Mouse (Mus musculus) thymus, postnatal 0 days (tissue): ENCODE results near the gene 2410137M14Rik. TPM values are rescaled to one million over a fixed set of nuclear protein-coding genes. Genes with fewer than 3 reads are reported as not detected.
A peak's percentile ranks its signal among the peaks of the same experiment; 100 is the strongest.

ENCODE experiments used
- DNase-seq: peaks from one replicate; pipeline ENCODE4 v3.0.0-alpha.2; 2015; ENCODE audit warnings: low spot score
- polyA plus RNA-seq: library from polyadenylated mRNA; unstranded; fragments of >200 nt; fragmentation: Nextera tagmentation; extraction: Ambion mirVana; gene quantifications from 2 replicates; pipeline ENCODE4 v1.2.1, GENCODE M21; 2015

The 2410137M14Rik gene
- polyA plus RNA-seq, 1 experiment from 2014 or later, result not detected

GRCm38 (mm10) chr17:36950981-36951947, 29.8 kb downstream of the 2410137M14Rik start, which contains the start of gene Ppp1r11:
TSS of gene Ppp1r11 (minus strand) at chr17:36951741.
- DNase-seq, result peak; percentile 98

DNA sequence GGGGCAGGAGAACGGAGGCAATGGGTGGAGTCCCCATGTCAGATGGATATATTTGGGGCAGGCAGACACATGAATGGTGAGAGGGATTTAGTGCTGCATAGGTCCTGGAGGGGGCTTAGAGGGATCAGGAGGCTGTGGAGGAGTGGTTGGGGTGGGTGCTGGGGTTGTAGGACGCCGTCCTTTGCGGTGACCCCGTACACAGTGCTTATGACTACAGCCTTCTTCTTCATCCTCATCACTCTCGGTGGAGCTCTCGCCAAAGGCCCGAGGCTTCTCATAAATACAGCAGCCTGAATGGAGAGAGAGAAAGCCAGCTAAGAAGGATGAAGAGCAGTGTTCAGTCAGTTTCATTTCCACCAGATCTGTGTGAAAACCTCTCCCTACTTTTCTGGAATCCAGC, 31.8 kb downstream of the 2410137M14Rik start:
- DNase-seq, result no peak

DNA sequence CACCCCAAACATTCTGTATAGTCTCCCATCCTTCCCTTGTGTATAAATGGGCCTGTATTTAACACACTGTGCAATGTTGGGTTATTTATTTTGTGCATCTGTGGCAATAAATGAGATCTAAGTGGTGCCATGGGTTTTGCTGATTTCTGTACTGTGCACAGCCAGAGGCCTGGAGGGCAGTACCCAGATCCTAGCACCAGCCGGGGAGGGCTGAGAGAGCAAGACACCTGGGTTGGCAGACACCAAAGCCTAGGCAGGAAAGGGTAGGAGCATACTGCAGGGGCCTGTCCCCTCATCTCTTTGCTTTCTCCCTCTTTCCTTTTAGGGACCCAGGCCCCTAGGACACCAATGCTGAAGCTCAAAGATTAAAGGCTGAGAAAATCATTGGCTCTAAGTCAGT, 32.8 kb downstream of the 2410137M14Rik start:
- no peak for DNase-seq

DNA sequence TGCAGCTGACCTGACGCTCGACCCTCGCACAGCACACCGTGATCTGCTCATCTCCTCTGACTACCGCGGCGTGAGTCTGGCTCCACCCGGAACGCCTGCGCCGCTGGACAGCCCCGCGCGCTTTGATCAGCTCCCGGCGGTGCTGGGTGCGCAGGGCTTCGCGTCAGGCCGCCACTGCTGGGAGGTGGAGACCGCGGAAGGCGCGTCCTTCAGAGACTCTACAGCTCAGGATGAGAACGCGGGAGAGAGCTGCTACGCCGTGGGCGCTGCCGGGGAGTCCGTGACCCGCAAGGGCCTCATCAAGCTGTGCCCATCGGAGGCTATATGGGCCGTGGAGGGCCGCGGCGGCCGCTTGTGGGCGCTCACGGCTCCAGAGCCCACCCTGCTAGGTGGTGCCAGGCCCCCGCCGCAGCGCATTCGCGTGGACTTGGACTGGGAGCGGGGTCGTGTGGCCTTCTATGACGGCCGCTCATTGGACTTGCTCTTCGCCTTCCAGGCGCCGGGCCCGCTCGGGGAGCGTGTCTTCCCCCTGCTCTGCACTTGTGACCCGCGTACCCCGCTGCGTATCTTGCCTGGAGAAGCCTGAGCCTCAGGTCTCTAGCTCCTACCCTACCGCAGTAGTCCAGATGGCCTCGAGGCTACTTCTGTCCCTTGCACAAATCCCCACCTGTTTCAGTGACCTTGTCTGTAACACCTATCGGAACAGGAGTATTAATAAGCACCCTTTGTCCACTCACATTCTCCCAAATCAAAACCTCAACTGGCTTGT, 33.8 kb downstream of the 2410137M14Rik start:
- peak; percentile 15 for DNase-seq

GRCm38 (mm10) chr17:36944121-36944775, 36.8 kb downstream of the 2410137M14Rik start:
- peak; percentile 72 for DNase-seq

- DNase-seq, result no peak
Measured at GRCm38 (mm10) chr17:36943691-36944090, 37.3 kb downstream of the 2410137M14Rik start.

- DNase-seq, result no peak
Measured at GRCm38 (mm10) chr17:36942791-36943471, 38.1 kb downstream of the 2410137M14Rik start, which contains the start of gene Rnf39. TSS of gene Rnf39 (plus strand) at chr17:36942918.

- DNase-seq, result peak; percentile 18
Measured at GRCm38 (mm10) chr17:36942391-36942790, 38.6 kb downstream of the 2410137M14Rik start.

DNA sequence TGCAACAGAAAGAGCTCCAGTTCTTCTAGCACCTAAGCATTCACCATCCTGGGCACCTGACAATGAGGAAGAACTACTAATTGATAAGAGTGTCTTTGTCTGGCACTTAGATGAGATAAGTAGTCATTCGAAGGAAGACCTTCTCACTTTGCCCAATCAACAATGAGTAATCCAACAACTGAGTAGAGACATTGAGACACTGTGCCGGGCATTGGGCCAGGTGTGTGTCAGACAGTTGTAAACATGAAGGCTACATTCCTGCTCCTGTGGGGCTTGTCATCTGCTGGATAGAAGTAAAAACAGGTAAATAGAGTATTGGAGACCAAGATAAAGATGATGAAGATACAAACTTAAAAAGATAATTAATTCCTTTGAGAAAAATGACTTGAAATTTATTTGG, 43.0 kb downstream of the 2410137M14Rik start:
- no peak for DNase-seq

DNA sequence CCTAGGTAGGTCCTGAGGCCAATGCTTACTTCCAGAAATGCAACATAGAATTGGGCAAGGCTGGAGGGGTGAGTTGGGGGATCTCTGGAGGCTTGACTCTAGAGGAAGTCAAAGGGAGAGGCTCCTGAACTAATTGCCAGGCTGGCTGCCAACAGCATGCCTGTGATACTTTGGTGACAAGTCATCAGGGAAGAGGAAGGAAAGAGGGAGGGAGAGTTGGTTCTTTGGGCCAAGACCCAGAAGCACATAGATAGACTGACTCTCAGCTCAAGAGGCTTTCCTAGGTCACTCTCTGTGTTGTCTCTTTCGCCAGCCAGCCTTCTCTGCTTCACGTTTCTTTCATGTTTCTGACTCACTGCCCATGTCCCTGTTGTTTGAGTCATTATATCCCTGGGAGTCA, 49.2 kb downstream of the 2410137M14Rik start:
- no peak for DNase-seq

GRCm38 (mm10) chr17:36931130-36931529, 49.9 kb downstream of the 2410137M14Rik start:
- no peak for DNase-seq

DNA sequence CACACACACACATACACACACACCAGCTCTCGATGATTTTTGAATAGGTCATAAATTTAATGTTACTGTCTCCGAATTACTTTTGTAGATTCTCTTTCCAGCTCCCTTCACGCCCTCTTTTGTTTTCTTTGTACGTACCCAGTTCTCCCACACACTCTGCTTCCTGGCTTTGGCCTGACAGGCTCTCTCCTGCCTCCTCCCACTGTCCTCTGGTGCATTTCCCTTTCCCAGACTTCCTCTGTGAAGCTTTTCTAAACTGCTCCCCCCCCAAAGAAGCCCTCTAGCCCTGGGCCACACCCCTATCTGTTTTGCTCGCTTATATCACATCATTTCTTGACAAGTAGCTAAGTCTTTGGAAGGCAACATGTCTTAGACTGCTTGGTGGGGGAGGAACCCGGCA, 50.8 kb downstream of the 2410137M14Rik start:
- DNase-seq, result no peak

GRCm38 (mm10) chr17:36929236-36929932, 51.7 kb downstream of the 2410137M14Rik start:
- DNase-seq, result no peak

Other genes with a start within 250 kb of the 2410137M14Rik start
- gene H2-M10.5, start 208.3 kb downstream of the 2410137M14Rik start, polyA plus RNA-seq, result 0.61 and 0.82 TPM in 2 replicates
- gene H2-M10.6, start 169.1 kb downstream of the 2410137M14Rik start, polyA plus RNA-seq, result not detected in 2 replicates
- 17.9 and 19.9 TPM in 2 replicates for gene Trim26, start 144.1 kb downstream of the 2410137M14Rik start, polyA plus RNA-seq
- 0.08 and 0.09 TPM in 2 replicates for gene Trim15, start 114.0 kb downstream of the 2410137M14Rik start, polyA plus RNA-seq
- 0.09 and 0.24 TPM in 2 replicates for gene Trim10, start 111.7 kb downstream of the 2410137M14Rik start, polyA plus RNA-seq
- 0.16 and 0.28 TPM in 2 replicates for gene Trim40, start 91.1 kb downstream of the 2410137M14Rik start, polyA plus RNA-seq
- gene Trim31, start 83.1 kb downstream of the 2410137M14Rik start, polyA plus RNA-seq, result 0.16 and 0.19 TPM in 2 replicates
- gene Rnf39, start 38.3 kb downstream of the 2410137M14Rik start, polyA plus RNA-seq, result 0.42 and 0.45 TPM in 2 replicates
- 145 and 162 TPM in 2 replicates for gene Ppp1r11, start 29.5 kb downstream of the 2410137M14Rik start, polyA plus RNA-seq
- 121 and 135 TPM in 2 replicates for gene Znrd1, start 22.7 kb downstream of the 2410137M14Rik start, polyA plus RNA-seq
- 5.4 and 5.9 TPM in 2 replicates for gene Znrd1as, start 22.6 kb downstream of the 2410137M14Rik start, polyA plus RNA-seq
- gene H2-M5, start 8.3 kb upstream of the 2410137M14Rik start, polyA plus RNA-seq, result 0.09 and 0.10 TPM in 2 replicates
- 3.4 and 3.9 TPM in 2 replicates for gene Zfp57, start 19.9 kb upstream of the 2410137M14Rik start, polyA plus RNA-seq
- gene Mog, start 42.2 kb upstream of the 2410137M14Rik start, polyA plus RNA-seq, result not detected in 2 replicates
- 2.4 and 6.8 TPM in 2 replicates for gene Gabbr1, start 64.7 kb upstream of the 2410137M14Rik start, polyA plus RNA-seq
- gene Olfr90, start 107.3 kb upstream of the 2410137M14Rik start, polyA plus RNA-seq, result not detected in 2 replicates
- not detected in 2 replicates for gene Olfr91, start 117.0 kb upstream of the 2410137M14Rik start, polyA plus RNA-seq
- not detected in 2 replicates for gene Olfr92, start 138.9 kb upstream of the 2410137M14Rik start, polyA plus RNA-seq
- gene Olfr93, start 180.3 kb upstream of the 2410137M14Rik start, polyA plus RNA-seq, result not detected in 2 replicates
- 83.6 and 90.3 TPM in 2 replicates for gene Ubd, start 212.7 kb upstream of the 2410137M14Rik start, polyA plus RNA-seq
- not detected in 2 replicates for gene Olfr94, start 219.8 kb upstream of the 2410137M14Rik start, polyA plus RNA-seq
- gene Olfr95, start 231.9 kb upstream of the 2410137M14Rik start, polyA plus RNA-seq, result not detected in 2 replicates
- not detected in 2 replicates for gene Olfr96, start 238.9 kb upstream of the 2410137M14Rik start, polyA plus RNA-seq